Mouse (Mus musculus) kidney, embryonic 16.5 days (tissue): ENCODE measurements around the gene Tspan9. TPM values are rescaled to one million over a fixed set of nuclear protein-coding genes. Genes with fewer than 3 reads are reported as not detected.

Source experiments
- ATAC-seq: fragments of 200-750 bp; cut with Nextera tagmentation; 2 replicates; pipeline ENCODE4 v1.8.0; 2017; ENCODE audit warnings: moderate TSS enrichment; ENCODE audit not compliant: low FRiP score, low TSS enrichment
- H3K27ac ChIP-seq: fragments of 300-500 bp; sonication (generic); 2 replicates; pipeline ENCODE4 v1.5.1; 2014; ENCODE audit warnings: low read length
- H3K27me3 ChIP-seq: fragments of 300-500 bp; sonication (generic); 2 replicates; pipeline ENCODE4 v1.6.1; 2014; ENCODE audit warnings: low read length, control low read depth, mixed read lengths; ENCODE audit not compliant: insufficient read depth
- H3K36me3 ChIP-seq: fragments of 300-500 bp; sonication (generic); 2 replicates; pipeline ENCODE4 v1.6.1; 2014; ENCODE audit warnings: low read length, control low read depth, mixed read lengths; ENCODE audit not compliant: insufficient read depth
- H3K4me1 ChIP-seq: fragments of 300-500 bp; sonication (generic); 2 replicates; pipeline ENCODE4 v1.6.1; 2014; ENCODE audit warnings: low read length, control low read depth, mixed read lengths; ENCODE audit not compliant: insufficient read depth
- H3K4me2 ChIP-seq: fragments of 300-500 bp; sonication (generic); replicated peaks from 2 replicates; pipeline ENCODE4 v1.6.1; 2014; ENCODE audit warnings: low read depth, low read length
- H3K4me3 ChIP-seq: fragments of 300-500 bp; sonication (generic); 2 replicates; pipeline ENCODE4 v1.5.1; 2014; ENCODE audit warnings: mild to moderate bottlenecking, low read length
- H3K9ac ChIP-seq: fragments of 300-500 bp; sonication (generic); replicated peaks from 2 replicates; pipeline ENCODE4 v1.6.1; 2014; ENCODE audit warnings: low read length
- H3K9me3 ChIP-seq: fragments of 300-500 bp; sonication (generic); 2 replicates; pipeline ENCODE4 v1.6.1; 2016; ENCODE audit warnings: low read length, control low read depth
- WGBS: fragments of 180-500 bp; shearing (Covaris S2); extraction: QIAGEN DNeasy Blood & Tissue Kit; methylation state at CpG from one replicate; pipeline ENCODE4 v1.1.7; 2014; 5-methylcytosine and 5-hydroxymethylcytosine counted together
- polyA plus RNA-seq: library from polyadenylated mRNA; unstranded; fragments of >200 nt; fragmentation: Nextera tagmentation; extraction: Ambion mirVana; gene quantifications from 2 replicates; pipeline ENCODE4 v1.2.1, GENCODE M21; 2015

Tspan9 gene
- polyA plus RNA-seq, 1 experiment from 2014 or later, result 147 TPM

DNA sequence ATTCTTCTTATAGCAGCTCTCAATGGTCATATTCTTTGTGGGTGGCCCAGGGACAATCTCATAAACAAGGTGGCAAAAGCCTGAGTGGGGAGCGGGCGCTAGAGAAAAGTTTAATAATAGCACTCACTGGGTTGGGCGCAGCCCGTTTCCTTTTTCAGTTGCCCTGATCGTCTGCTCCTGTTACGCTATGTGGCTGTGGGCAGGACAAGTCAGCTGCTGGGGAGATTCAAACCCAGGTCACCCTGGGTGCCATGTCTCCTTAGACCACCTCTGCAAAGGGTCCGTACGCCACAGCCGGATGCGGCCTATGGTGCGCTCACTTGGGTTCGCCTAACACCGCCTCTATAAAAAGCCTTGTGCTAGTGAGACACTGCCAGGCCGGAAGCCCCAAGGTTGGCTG is 156.0 kb downstream of the Tspan9 start:
- WGBS, result 90% methylated on average over 14 of the region's 14 CpGs
- no peak for ATAC-seq
- Histone ChIP-seq H3K27me3 (no peaks in the 10 kb centered on the region), H3K27ac (no peak overlapping the region), H3K9me3 (no peaks in the 10 kb centered on the region), H3K36me3 (no peaks in the 10 kb centered on the region), H3K4me1 (peaks cover 23% of the 10 kb centered on the region), H3K4me2 (no peak overlapping the region), H3K9ac (no peak overlapping the region), H3K4me3 (no peak overlapping the region)

- Histone ChIP-seq H3K36me3 (no peaks in the 10 kb centered on the region), H3K4me3 (no peak overlapping the region), H3K27me3 (no peaks in the 10 kb centered on the region), H3K9me3 (no peaks in the 10 kb centered on the region), H3K27ac (no peak overlapping the region), H3K9ac (no peak overlapping the region), H3K4me1 (peaks cover 17% of the 10 kb centered on the region), H3K4me2 (no peak overlapping the region)
- 57% methylated on average over 9 of the region's 9 CpGs for WGBS
- ATAC-seq, result no peak
These were observed 157.0 kb downstream of the Tspan9 start for GRCm38 (mm10) chr6:127986357-127986756.

- WGBS, result 41% methylated on average over 8 of the region's 8 CpGs
- Histone ChIP-seq H3K4me1 (peaks cover 31% of the 10 kb centered on the region), H3K27me3 (no peaks in the 10 kb centered on the region), H3K27ac (no peak overlapping the region), H3K4me3 (no peak overlapping the region), H3K36me3 (no peaks in the 10 kb centered on the region), H3K4me2 (no peak overlapping the region), H3K9me3 (no peaks in the 10 kb centered on the region), H3K9ac (no peak overlapping the region)
- no peak for ATAC-seq
These were observed 162.2 kb downstream of the Tspan9 start for GRCm38 (mm10) chr6:127981176-127981575.

- no peaks in the 10 kb centered on the region for H3K27me3 ChIP-seq
- H3K4me1 ChIP-seq, result peaks cover 32% of the 10 kb centered on the region
- ATAC-seq, result no peak
- no peak overlapping the region for H3K27ac ChIP-seq
- H3K4me3 ChIP-seq, result no peak overlapping the region
- H3K9ac ChIP-seq, result no peak overlapping the region
- no peaks in the 10 kb centered on the region for H3K9me3 ChIP-seq
- no peaks in the 10 kb centered on the region for H3K36me3 ChIP-seq
- 52% methylated on average over 11 of the region's 11 CpGs for whole genome bisulfite sequencing
- no peak overlapping the region for H3K4me2 ChIP-seq
These were observed 162.9 kb downstream of the Tspan9 start for GRCm38 (mm10) chr6:127980381-127981045.

- Histone ChIP-seq H3K9me3 (no peaks in the 10 kb centered on the region), H3K36me3 (no peaks in the 10 kb centered on the region), H3K27ac (no peak overlapping the region), H3K4me2 (no peak overlapping the region), H3K4me3 (no peak overlapping the region), H3K4me1 (peaks cover 35% of the 10 kb centered on the region), H3K27me3 (no peaks in the 10 kb centered on the region), H3K9ac (no peak overlapping the region)
- ATAC-seq, result no peak
- WGBS, result 98% methylated on average over 5 of the region's 5 CpGs
These were observed 163.6 kb downstream of the Tspan9 start for GRCm38 (mm10) chr6:127979831-127980230.

DNA sequence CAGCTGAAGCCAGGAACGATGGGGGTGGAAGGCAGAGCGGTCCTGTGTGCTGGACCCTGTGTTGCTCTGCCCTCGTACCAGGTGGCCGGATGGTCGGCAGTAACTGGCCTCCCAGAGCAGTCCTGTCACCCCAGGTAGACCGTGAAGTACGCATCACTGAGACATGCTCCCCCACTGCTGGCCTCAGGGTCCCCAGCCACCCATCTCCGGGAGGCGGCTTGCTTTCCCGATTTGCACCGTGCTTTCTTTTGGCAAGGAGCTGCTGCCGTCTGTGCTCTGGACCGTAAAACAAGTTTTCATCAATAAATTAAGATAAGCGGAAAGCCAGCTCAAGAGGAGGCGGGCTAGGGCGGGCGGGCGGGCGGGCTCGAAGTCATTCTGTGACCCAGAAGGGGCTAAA is 164.5 kb downstream of the Tspan9 start:
- Histone ChIP-seq H3K27ac (no peak overlapping the region), H3K36me3 (no peaks in the 10 kb centered on the region), H3K27me3 (no peaks in the 10 kb centered on the region), H3K9ac (no peak overlapping the region), H3K9me3 (no peaks in the 10 kb centered on the region), H3K4me2 (peak overlapping the region; percentile 32; the same call in 1 of the 2 replicates), H3K4me3 (no peak overlapping the region), H3K4me1 (peaks cover 44% of the 10 kb centered on the region)
- 0 out of 2 replicates have a peak, but pooled peaks have one; percentile 13 for ATAC-seq
- 9% methylated on average over 20 of the region's 20 CpGs for WGBS

GRCm38 (mm10) chr6:127976695-127977094 is 166.7 kb downstream of the Tspan9 start:
- H3K9ac ChIP-seq, result no peak overlapping the region
- no peaks in the 10 kb centered on the region for H3K9me3 ChIP-seq
- 77% methylated on average over 6 of the region's 6 CpGs for WGBS
- ATAC-seq, result no peak
- no peak overlapping the region for H3K27ac ChIP-seq
- no peak overlapping the region for H3K4me3 ChIP-seq
- no peak overlapping the region for H3K4me2 ChIP-seq
- peaks cover 52% of the 10 kb centered on the region for H3K4me1 ChIP-seq
- H3K36me3 ChIP-seq, result no peaks in the 10 kb centered on the region
- no peaks in the 10 kb centered on the region for H3K27me3 ChIP-seq

DNA sequence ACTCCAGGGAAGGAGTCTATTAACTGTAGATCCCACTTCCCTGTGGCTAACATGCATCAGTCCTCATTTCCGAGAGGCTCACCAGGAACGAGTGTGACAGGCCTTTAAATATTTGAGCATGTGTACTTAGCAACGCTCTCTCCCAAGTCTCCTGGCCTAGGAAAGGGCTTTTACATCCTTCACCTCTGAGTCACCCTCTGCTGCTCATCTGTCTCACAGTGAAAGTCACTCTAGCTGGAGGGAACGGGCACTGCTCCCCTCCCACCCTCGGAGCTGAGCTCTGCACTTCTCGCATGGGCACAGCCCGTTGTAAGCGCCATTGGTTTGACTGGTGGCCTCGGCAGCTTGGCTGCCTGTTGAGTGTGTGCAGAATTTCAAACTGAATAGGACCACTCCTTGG is 169.4 kb downstream of the Tspan9 start:
- Histone ChIP-seq H3K36me3 (no peaks in the 10 kb centered on the region), H3K4me1 (peaks cover 28% of the 10 kb centered on the region), H3K9me3 (no peaks in the 10 kb centered on the region), H3K4me3 (no peak overlapping the region), H3K27ac (no peak overlapping the region), H3K4me2 (no peak overlapping the region), H3K27me3 (no peaks in the 10 kb centered on the region), H3K9ac (no peak overlapping the region)
- WGBS, result 30% methylated on average over 9 of the region's 9 CpGs
- peak; percentile 67 for ATAC-seq

- no peak overlapping the region for H3K4me3 ChIP-seq
- H3K27ac ChIP-seq, result no peak overlapping the region
- no peaks in the 10 kb centered on the region for H3K36me3 ChIP-seq
- H3K9ac ChIP-seq, result no peak overlapping the region
- no peak overlapping the region for H3K4me2 ChIP-seq
- WGBS, result 40% methylated on average over 6 of the region's 6 CpGs
- no peaks in the 10 kb centered on the region for H3K27me3 ChIP-seq
- H3K4me1 ChIP-seq, result peaks cover 24% of the 10 kb centered on the region
- no peak for ATAC-seq
- no peaks in the 10 kb centered on the region for H3K9me3 ChIP-seq
These were observed 169.8 kb downstream of the Tspan9 start for GRCm38 (mm10) chr6:127973553-127973952.

GRCm38 (mm10) chr6:127971931-127972330 is 171.5 kb downstream of the Tspan9 start:
- Histone ChIP-seq H3K27ac (no peak overlapping the region), H3K4me1 (peaks cover 20% of the 10 kb centered on the region), H3K9me3 (no peaks in the 10 kb centered on the region), H3K9ac (no peak overlapping the region), H3K4me2 (no peak overlapping the region), H3K36me3 (no peaks in the 10 kb centered on the region), H3K27me3 (no peaks in the 10 kb centered on the region), H3K4me3 (no peak overlapping the region)
- ATAC-seq, result no peak
- WGBS, result 81% methylated on average over 5 of the region's 5 CpGs
